Mouse (Mus musculus) gastrocnemius, postnatal 4 days (tissue): ENCODE results near the gene Akr1c13. TPM values are rescaled to one million over a fixed set of nuclear protein-coding genes. Genes with fewer than 3 reads are reported as not detected.
"Not testable (repeated sequence)": the region's sequence is repeated elsewhere in the genome, so short reads cannot be mapped to it uniquely, and the experiment has no call there.

ENCODE experiments used
- DNase-seq, 2 experiments: peaks; one replicate each; pipeline ENCODE4 v3.0.0; 2021 to 2022; ENCODE audit warnings: low spot score in 2 of 2, mixed read lengths in 2 of 2
- long read RNA-seq, 2 experiments: library from polyadenylated mRNA; stranded (forward); transcript quantifications; one replicate each; pipeline ENCODE4 v2.0.0; 2021
- total RNA-seq, 2 experiments: library from RNA; stranded (reverse); gene quantifications; 2 replicates each; pipeline ENCODE4 v1.2.3; 2021

The Akr1c13 gene
- 1 to 10 TPM in 1 of 2 experiments, under 1 TPM in 1; 0.98 to 1.6 TPM for total RNA-seq
- long read RNA-seq, experiment 1, result 0 reads
- long read RNA-seq, experiment 2, result 0 reads

GRCm38 (mm10) chr13:4190904-4191303 lies at the start of gene Akr1c13:
TSS of gene Akr1c13 (plus strand) at chr13:4191150.
- no peak for DNase-seq

DNA sequence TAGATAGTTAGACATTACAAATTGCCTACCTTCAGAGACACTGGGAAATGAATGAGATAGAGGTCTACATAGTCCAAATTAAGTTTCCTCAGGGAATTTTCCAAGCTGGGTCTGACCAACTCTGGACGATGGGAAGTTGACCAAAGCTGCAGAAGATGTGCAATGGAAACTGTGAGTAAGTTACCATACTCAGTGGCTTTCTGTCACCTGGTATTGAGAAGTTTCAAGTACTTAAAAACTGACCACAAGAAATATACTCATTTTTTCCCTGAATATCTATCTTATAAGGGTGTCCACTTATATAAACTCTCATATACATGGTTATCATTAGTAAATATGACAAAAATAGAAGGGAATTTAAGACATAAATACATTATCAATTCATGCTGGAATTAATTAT lies 46.7 kb upstream of the Akr1c13 start:
- DNase-seq, result no peak

GRCm38 (mm10) chr13:4150518-4150917 lies 40.4 kb upstream of the Akr1c13 start, which contains the start of gene Akr1c18:
TSS of gene Akr1c18 (minus strand) at chr13:4150654.
- DNase-seq, result no peak

DNA sequence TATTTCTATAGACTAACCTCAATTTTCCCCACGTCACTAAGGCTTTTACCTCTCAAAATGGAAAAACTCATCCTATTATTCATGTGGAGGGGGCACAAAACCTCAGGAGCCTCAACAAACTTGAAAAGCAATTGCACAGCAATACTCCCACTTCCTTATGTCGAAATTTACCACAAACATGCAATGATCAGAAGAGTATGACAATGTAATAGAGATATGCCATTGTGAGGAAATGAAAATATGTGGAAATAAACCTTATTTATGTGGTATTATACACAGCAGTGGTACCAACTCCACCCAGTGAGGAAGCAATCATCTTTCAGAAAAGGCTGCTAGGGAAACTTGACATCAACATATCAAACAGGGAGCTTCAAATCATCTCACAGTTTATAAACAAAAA lies 38.0 kb upstream of the Akr1c13 start:
- no peak for DNase-seq

DNA sequence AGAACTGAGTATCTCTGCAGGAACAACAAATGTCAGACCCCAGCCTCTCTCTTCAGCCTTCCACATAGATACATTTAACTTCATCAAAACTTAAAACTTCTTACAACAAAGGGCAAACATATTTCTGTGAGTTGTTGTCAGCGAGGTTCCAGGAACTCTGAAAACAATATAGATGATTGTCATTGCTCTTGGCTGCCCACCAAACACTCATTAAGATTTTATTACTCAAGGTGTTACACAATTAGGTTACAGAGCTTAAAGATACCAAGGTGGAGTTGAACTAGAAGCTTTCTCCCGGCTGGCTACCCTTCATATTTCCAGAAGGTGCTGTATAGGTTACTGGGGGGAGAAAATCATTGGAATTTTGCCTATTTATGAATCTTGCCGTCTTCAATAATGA lies 37.4 kb upstream of the Akr1c13 start:
- no peak for DNase-seq

DNA sequence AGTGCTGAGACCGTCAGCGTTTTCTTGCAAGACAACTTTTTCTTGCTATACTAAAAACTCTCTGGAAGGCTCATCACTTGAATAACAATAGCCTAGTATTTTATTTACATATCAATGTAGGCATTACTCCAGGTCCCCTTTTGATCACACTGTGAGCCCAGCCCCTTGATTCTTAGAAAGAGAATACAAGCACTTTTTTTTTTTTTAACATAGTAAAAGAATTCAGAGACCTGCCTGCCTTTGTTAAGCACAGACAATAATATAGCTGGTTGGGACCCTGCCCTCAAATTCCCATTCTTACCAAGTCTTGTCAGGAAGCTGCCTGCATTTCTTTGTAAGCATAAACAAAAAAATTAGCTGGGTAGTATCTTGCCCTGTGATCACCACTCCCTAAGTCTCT lies 35.7 kb upstream of the Akr1c13 start:
- no peak for DNase-seq

DNA sequence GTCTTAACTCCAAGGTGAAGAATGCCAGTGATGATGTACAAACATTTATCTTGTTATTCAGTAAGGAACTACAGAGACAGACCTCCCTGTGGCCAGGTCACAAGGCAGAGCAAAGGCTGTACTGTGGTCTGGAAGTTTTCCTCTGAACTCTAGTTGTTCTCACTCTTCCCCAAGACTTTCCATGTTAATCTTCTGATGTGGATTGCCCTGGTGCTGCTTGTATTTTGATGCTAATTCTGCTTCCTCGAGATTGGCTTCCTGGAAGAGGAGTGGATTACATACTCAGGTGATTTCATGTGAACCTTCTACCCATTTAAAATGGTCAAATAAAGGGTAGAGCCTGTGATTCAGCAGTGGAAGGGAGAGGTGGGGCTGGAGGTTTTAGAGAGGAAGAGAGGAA lies 22.9 kb upstream of the Akr1c13 start:
- DNase-seq, result no peak

- no peak for DNase-seq
Observed at GRCm38 (mm10) chr13:4172978-4173377, 18.0 kb upstream of the Akr1c13 start.

- not testable (repeated sequence) for DNase-seq
Observed at GRCm38 (mm10) chr13:4181321-4181720, 9.6 kb upstream of the Akr1c13 start.

DNA sequence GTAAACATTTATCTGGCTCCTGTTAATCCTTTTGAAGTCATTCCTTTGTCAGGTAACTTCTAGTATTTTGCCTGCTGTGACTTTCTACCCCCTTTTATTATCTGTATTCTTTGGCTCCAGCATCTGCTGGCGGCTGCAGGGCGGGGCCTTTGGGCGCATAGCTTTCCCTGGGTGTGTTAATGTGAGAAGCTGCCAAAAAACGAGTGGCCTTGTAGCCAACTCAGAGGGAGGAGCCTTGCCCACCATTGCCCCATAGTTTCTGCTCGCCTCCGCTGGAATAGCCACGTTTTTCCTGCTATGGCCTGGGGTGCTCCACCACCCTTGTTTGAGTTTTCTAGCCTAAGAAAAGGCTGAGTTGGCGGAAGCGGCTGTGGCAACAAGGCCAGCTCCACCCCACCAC lies 7.8 kb upstream of the Akr1c13 start:
- no peak for DNase-seq

DNA sequence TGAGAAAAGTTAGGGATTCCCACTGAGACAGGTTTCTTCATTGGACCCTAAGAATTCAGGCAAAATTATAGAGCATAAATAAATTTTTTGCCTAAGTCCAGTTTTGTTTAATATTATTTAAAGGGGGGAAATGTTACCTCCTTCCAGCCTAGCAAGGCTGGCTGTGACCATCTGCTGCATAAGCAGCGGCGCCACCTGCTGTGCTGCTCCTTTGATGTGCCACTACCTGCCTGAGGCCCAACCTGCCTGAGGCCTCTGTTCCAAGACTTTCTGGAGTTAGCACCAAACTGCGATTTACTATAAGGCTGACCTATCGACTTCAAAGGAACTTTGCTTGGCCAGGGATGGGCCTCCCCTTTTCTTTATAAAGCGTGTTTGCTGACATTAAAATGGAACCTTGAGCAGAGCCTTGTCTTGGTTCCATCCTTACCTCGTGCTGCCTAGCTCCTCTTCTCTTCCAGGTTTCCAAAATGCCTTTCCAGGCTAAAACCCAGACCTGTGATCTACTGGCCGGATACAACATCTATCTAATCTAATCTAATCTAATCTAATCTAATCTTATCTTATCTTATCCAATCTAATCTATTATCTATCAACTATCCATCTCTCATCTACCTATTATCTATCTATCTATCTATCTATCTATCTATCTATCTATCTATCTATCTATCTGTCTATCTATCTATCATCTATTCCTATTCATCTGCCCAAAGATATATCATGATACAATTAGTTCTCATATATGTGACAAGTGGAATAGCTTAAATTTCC lies 4.1 kb upstream of the Akr1c13 start:
- not testable (repeated sequence) for DNase-seq

- no peak for DNase-seq
Observed at GRCm38 (mm10) chr13:4188174-4188573, 2.8 kb upstream of the Akr1c13 start.

DNA sequence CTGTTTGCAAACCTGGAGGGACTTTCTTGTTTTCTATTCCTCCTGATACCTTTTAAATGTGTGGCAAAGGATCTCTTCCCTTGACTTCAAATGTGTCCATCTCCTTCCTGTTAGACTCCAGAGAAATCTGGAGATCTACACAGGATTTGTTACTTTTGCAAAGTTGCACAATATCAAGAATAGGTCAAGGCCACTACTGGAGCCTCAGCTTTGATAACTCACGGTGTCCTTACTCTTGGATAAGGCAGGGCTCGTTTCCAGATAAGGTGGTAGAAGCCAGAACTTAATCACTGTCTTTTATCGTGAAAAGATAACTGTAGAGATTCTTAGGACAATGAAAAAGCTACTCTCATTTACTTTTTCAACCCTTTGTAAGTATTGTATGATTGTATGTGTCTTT lies 1.6 kb downstream of the Akr1c13 start:
- no peak for DNase-seq

- no peak for DNase-seq
Observed at GRCm38 (mm10) chr13:4206147-4206903, 15.4 kb downstream of the Akr1c13 start.

DNA sequence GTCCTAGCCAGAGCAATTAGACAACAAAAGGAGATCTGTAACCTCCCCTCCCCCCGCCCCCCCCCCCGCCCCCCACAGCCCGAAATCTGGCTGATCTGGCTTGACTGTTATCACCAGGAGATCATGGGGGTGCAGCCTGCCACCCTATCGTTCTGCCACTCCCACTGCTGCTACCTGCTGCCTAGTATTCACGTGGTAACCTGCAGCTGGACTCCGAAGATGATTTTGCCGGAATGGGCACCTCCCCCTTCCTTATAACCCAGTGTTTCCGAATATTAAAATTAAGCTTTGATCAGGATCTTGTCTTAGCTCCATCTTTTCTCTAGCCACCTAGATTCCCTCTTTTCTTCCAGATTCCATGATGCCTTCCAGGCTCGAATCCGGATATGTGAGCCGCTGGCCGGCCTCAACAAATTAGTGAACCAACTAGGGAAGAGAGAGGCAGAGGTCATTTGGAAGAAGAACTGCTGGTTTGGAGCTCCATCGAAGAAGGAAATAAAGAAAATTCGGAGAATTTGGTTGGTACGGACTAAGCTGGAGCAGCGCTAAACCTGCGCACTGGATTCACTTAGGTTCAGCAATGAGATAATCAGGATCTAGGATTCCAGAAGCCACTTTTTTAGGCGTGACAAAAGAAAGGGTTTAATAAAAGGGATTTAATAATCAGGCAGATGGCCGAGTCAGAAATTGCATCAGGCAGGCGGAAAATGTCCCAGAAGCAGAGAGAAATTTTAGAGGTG lies 20.8 kb downstream of the Akr1c13 start:
- DNase-seq, result no peak

DNA sequence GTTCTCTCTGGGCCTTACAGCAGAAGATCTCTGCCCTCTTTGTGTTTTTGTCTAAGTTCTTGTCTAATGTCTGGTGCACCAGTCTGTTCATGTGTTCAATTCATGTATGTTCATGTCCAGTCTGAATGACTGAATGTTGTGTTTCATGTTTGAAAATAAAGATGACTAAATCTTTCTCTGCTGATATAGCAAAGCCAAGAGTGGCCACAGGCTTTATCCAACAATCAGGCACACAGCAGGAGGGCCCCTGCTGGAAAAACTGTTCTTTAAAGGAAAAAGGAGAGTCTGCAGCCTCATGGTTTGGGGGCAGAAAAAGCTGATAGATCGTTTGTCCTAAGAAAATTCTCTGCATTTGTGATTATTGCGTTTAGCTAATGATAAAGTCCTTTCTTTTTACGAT lies 21.4 kb downstream of the Akr1c13 start:
- DNase-seq, result no peak

DNA sequence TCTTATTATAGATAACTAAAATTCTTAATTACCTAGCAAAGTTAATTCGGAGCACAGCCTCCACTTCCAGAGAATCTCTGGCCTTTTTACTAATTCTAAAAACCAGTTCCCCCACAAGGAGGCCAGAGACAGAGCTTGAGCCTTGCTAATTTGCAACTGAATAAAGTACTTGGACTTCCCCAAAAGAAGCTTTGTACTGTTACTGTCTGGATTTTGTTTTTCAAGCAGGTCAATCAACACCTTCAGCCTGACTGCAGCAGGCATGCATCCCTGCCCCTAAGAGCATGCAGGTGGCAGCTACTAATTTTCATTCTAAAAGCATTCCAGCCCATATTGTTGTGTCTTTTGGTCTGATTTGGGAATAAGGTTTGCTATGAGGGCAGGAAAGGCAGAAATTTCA lies 24.5 kb downstream of the Akr1c13 start:
- DNase-seq, result not testable (repeated sequence)

GRCm38 (mm10) chr13:4228441-4228840 lies 37.5 kb downstream of the Akr1c13 start, which contains the start of gene Akr1c19:
TSS of gene Akr1c19 (plus strand) at chr13:4228700.
- no peak for DNase-seq

GRCm38 (mm10) chr13:4230841-4231623 lies 40.1 kb downstream of the Akr1c13 start:
- DNase-seq, result no peak

GRCm38 (mm10) chr13:4233135-4233534 lies 42.2 kb downstream of the Akr1c13 start:
- DNase-seq, result no peak
